Mouse (Mus musculus): ENCODE data around the gene Top1.

- TF ChIP-seq GATA1 (IDR thresholded peaks at IDR 0.05; ENCODE audit: low read length) (no peak), TAL1 (IDR thresholded peaks at IDR 0.05; ENCODE audit: low read length) (no peak)
These were observed 98.5 kb downstream of the Top1 start for GRCm38 (mm10) chr2:160744040-160744822.

Measured in erythroblast, embryonic 14.5 days (primary cell).